Comparison of ENCODE assay signal across 10 mouse cellular contexts in the genomic region with DNA sequence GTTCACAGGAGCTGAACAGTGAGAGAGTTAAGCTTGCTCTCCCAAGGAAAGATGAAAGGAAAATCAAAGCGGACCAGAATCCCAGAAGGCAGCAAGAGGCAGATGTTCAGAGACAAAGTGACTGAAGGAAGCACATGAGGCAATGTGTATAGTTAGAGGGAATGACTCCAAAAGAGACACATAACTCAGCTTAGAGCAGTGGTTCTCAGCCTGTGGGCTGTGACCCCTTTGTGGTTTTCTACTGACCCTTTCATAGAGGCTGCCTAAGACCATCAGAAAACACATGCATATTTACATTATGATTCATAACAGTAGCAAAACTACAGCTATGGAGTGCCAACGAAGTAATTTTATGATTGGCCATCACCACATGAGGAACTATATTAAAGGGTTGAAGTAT.
"Had no signal": no experiment of that assay in that cellular context is flagged by ENCODE, and none has a peak within 500 bp of the region (broad histone marks: within the 10 kb centered on the region; RNA-seq: fewer than 3 reads in every experiment).

No protein-coding gene starts in this region.

- H3K27ac ChIP-seq: left cerebral cortex, adult 2 months; liver, embryonic 15.5 days; neural tube, embryonic 12.5 days had no signal

- H3K9ac ChIP-seq: liver, embryonic 15.5 days; neural tube, embryonic 12.5 days had no signal

- H3K9me3 ChIP-seq: limb, embryonic 10.5 days; liver, embryonic 15.5 days; neural tube, embryonic 12.5 days had no signal

- H3K4me1 ChIP-seq: liver, embryonic 15.5 days; neural tube, embryonic 12.5 days had no signal

- H3K36me3 ChIP-seq: limb, embryonic 10.5 days; liver, embryonic 15.5 days; neural tube, embryonic 12.5 days had no signal

- H3K27me3 ChIP-seq: liver, embryonic 15.5 days; neural tube, embryonic 12.5 days had no signal

- H3K4me3 ChIP-seq: left cerebral cortex, adult 2 months; limb, embryonic 10.5 days; liver, embryonic 15.5 days; neural tube, embryonic 12.5 days had no signal

- DNase-seq: kidney, adult 18-20 months; kidney, postnatal 25 days; lung, postnatal 36 days; midbrain, embryonic 14.5 days; thymus, postnatal 36 days had no signal

- H3K4me2 ChIP-seq: liver, embryonic 11.5 days; liver, embryonic 15.5 days; neural tube, embryonic 12.5 days had no signal
